In the genomic region with DNA sequence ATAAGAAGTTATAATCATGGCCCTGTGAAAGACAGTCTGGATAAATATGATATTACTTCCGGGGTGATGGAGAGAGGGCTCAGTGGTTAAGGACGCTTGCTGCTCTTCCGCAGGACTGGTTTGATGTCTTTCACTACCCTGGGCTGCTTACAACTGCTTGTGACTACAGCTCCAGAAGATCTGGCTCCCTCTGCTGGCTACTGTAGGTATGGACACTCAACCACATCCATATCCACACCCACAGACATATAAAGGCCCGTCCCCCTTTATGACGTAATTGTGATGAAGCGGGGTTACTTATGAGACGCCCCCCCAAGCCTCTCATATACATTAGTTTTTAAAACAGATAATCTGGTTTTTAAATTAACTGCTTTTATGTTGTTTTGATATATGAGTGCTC, we compare ENCODE assay signal across 8 mouse cellular contexts. TPM values are rescaled to one million over a fixed set of nuclear protein-coding genes. Genes with fewer than 3 reads are reported as not detected.
DNase-seq lines count a peak whose midpoint lies in the region; ATAC-seq and TF ChIP-seq lines count a peak whose summit lies in the region.

No protein-coding gene starts in this region.

- no peaks in the 10 kb centered on the region; the same call in 1 of the 2 replicates for H3K36me3 ChIP-seq in intestine, embryonic 15.5 days
- no peaks in the 10 kb centered on the region for H3K36me3 ChIP-seq in small intestine, adult 2 months (ENCODE audit: control insufficient read depth, insufficient read depth, low read length)

- no peak for TF ChIP-seq POLR2A in cortical plate, adult 2 months (IDR thresholded peaks at IDR 0.05; ENCODE audit: extremely low read depth, insufficient read depth, low read length)
- TF ChIP-seq POLR2A in small intestine, adult 2 months (IDR thresholded peaks at IDR 0.05; ENCODE audit: low read depth, low read length): no peak

- no peak overlapping the region for H3K4me2 ChIP-seq in intestine, embryonic 15.5 days (replicated peaks)

- H3K4me3 ChIP-seq in cortical plate, adult 2 months (ENCODE audit: insufficient read depth, low read length): no peak overlapping the region
- H3K4me3 ChIP-seq in intestine, embryonic 15.5 days (replicated peaks): no peak overlapping the region
- no peak overlapping the region for H3K4me3 ChIP-seq in small intestine, adult 2 months (ENCODE audit: low read depth, low read length)

- H3K27ac ChIP-seq in cortical plate, adult 2 months (ENCODE audit: insufficient read depth, low read length): no peak overlapping the region
- no peak overlapping the region for H3K27ac ChIP-seq in intestine, embryonic 15.5 days
- H3K27ac ChIP-seq in small intestine, adult 2 months (ENCODE audit: insufficient read depth, low read depth, low read length): no peak overlapping the region

- TF ChIP-seq CTCF in cortical plate, adult 2 months (IDR thresholded peaks at IDR 0.05; ENCODE audit: extremely low read depth, insufficient read depth, low read length): peak; percentile 84
- peak; percentile 81; the same call in 1 of the 2 replicates for TF ChIP-seq CTCF in small intestine, adult 2 months (IDR thresholded peaks at IDR 0.05; ENCODE audit: extremely low read depth, insufficient read length, insufficient replicate concordance, low read depth, low read length)

- intact Hi-C loops in gastrocnemius, postnatal 14 days (cut with DNase I; ENCODE audit: low total_unique reads): loop anchor here (5.0 kb wide), 1 partner anchor 113 kb away; no protein-coding TSS in a partner anchor
- intact Hi-C loops in left cerebral cortex, postnatal 14 days (cut with DNase I): loop anchor here (5.0 to 10.0 kb wide), 2 partner anchors 38 to 80 kb away; partner anchors contain the start of gene Tjp2

- no peak overlapping the region for H3K9ac ChIP-seq in intestine, embryonic 15.5 days

- no peaks in the 10 kb centered on the region for H3K27me3 ChIP-seq in intestine, embryonic 15.5 days (replicated peaks)
- H3K27me3 ChIP-seq in small intestine, adult 2 months (ENCODE audit: control insufficient read depth, insufficient read depth, low read length): no peaks in the 10 kb centered on the region

- H3K4me1 ChIP-seq in cortical plate, adult 2 months (ENCODE audit: control insufficient read depth, insufficient read depth, low read length): no peaks in the 10 kb centered on the region
- H3K4me1 ChIP-seq in intestine, embryonic 15.5 days (replicated peaks): no peaks in the 10 kb centered on the region
- peaks cover 12% of the 10 kb centered on the region for H3K4me1 ChIP-seq in small intestine, adult 2 months (ENCODE audit: control insufficient read depth, insufficient read depth, insufficient read length, low read length)

- H3K9me3 ChIP-seq in intestine, embryonic 15.5 days: no peaks in the 10 kb centered on the region

- DNase-seq in ovary, postnatal 10 days (ENCODE audit: low spot score): peak; percentile 39
- DNase-seq in ovary, adult 18-20 months (ENCODE audit: low spot score): no peak
- peak; percentile 68 for DNase-seq in gastrocnemius, postnatal 14 days
- DNase-seq in left cerebral cortex, postnatal 14 days (ENCODE audit: low spot score in 2 of 2): peak; percentile 85 to 89
- DNase-seq in mesoderm, embryonic 11.5 days (ENCODE audit: low read depth, low spot score): peak; percentile 89

- WGBS in intestine, embryonic 15.5 days: 45% methylated on average over 7 of the region's 7 CpGs
- WGBS in small intestine, adult 2 months: 21% methylated on average over 7 of the region's 7 CpGs

- ATAC-seq in intestine, embryonic 15.5 days: peak; percentile 72

RNA-seq across cellular contexts. Expression of gene Fxn, which starts 15.4 kb away (rescaled TPM):
- polyA plus RNA-seq in cortical plate, adult 2 months (2012; rRNA removed): 8.8 and 9.4 TPM in 2 replicates
- total RNA-seq in gastrocnemius, postnatal 14 days (2021): 10 to 100 TPM; 19.8 to 20.8 TPM
- 41.1 and 42.3 TPM in 2 replicates for polyA plus RNA-seq in intestine, embryonic 15.5 days (2015; fragmentation: Nextera tagmentation; extraction: Ambion mirVana)
- 1 to 10 TPM; 7.6 to 8.9 TPM for total RNA-seq in left cerebral cortex, postnatal 14 days (2021)
- polyA plus RNA-seq in small intestine, adult 2 months (2012; rRNA removed): 7.7 and 9.1 TPM in 2 replicates

RNA-seq across cellular contexts. Expression of gene Tjp2, which starts 40.2 kb away (rescaled TPM):
- 16.2 and 17.1 TPM in 2 replicates for polyA plus RNA-seq in cortical plate, adult 2 months (2012; rRNA removed)
- 1 to 10 TPM; 7.0 to 8.8 TPM for total RNA-seq in gastrocnemius, postnatal 14 days (2021)
- 41.2 and 41.7 TPM in 2 replicates for polyA plus RNA-seq in intestine, embryonic 15.5 days (2015; fragmentation: Nextera tagmentation; extraction: Ambion mirVana)
- total RNA-seq in left cerebral cortex, postnatal 14 days (2021): 10 to 100 TPM; 17.6 to 19.5 TPM
- polyA plus RNA-seq in small intestine, adult 2 months (2012; rRNA removed): 24.9 and 74.0 TPM in 2 replicates
